Mouse (Mus musculus) embryonic facial prominence, embryonic 15.5 days (tissue): ENCODE data around the gene Upp2. TPM values are rescaled to one million over a fixed set of nuclear protein-coding genes. Genes with fewer than 3 reads are reported as not detected.

Experiments
- ATAC-seq: fragments of 200-750 bp; cut with Nextera tagmentation; 2 replicates; pipeline ENCODE4 v1.8.0; 2017; ENCODE audit warnings: low read depth, moderate TSS enrichment; ENCODE audit not compliant: insufficient number of reproducible peaks, low FRiP score, low TSS enrichment
- H3K27ac ChIP-seq: fragments of 300-500 bp; sonication (generic); replicated peaks from 2 replicates; pipeline ENCODE4 v1.5.1; 2015; ENCODE audit warnings: mild to moderate bottlenecking, inconsistent platforms
- H3K27me3 ChIP-seq: fragments of 300-500 bp; sonication (generic); 2 replicates; pipeline ENCODE4 v1.6.1; 2015; ENCODE audit warnings: inconsistent platforms
- H3K36me3 ChIP-seq: fragments of 300-500 bp; sonication (generic); 2 replicates; pipeline ENCODE4 v1.6.1; 2015; ENCODE audit warnings: mild to moderate bottlenecking, inconsistent platforms
- H3K4me1 ChIP-seq: fragments of 300-500 bp; sonication (generic); 2 replicates; pipeline ENCODE4 v1.6.1; 2015; ENCODE audit warnings: inconsistent platforms
- H3K4me2 ChIP-seq: fragments of 300-500 bp; sonication (generic); replicated peaks from 2 replicates; pipeline ENCODE4 v1.6.1; 2015; ENCODE audit warnings: mild to moderate bottlenecking, inconsistent platforms
- H3K4me3 ChIP-seq: fragments of 300-500 bp; sonication (generic); replicated peaks from 2 replicates; pipeline ENCODE4 v1.5.1; 2015; ENCODE audit warnings: mild to moderate bottlenecking, inconsistent platforms
- H3K9ac ChIP-seq: fragments of 300-500 bp; sonication (generic); 2 replicates; pipeline ENCODE4 v1.6.1; 2015; ENCODE audit warnings: inconsistent platforms
- H3K9me3 ChIP-seq: fragments of 300-500 bp; sonication (generic); replicated peaks from 2 replicates; pipeline ENCODE4 v1.6.1; 2016; ENCODE audit warnings: inconsistent platforms
- WGBS: fragments of 180-500 bp; shearing (Covaris S2); methylation state at CpG from one replicate; pipeline ENCODE4 v1.1.7; 2015; 5-methylcytosine and 5-hydroxymethylcytosine counted together
- polyA plus RNA-seq: library from polyadenylated mRNA; unstranded; fragments of >200 nt; fragmentation: Nextera tagmentation; extraction: Ambion mirVana; gene quantifications from 2 replicates; pipeline ENCODE4 v1.2.1, GENCODE M21; 2015

Gene Upp2
- polyA plus RNA-seq, 1 experiment from 2014 or later = 11.0 TPM

GRCm38 (mm10) chr2:58794489-58794888, 227.4 kb downstream of the Upp2 start:
- no peak for ATAC-seq
- WGBS = 86% methylated on average over 15 of the region's 15 CpGs

GRCm38 (mm10) chr2:58795432-58795831, 228.3 kb downstream of the Upp2 start:
- Histone ChIP-seq H3K36me3 (no peaks in the 10 kb centered on the region), H3K27me3 (no peaks in the 10 kb centered on the region), H3K4me3 (no peak overlapping the region), H3K27ac (no peak overlapping the region), H3K4me1 (peaks cover 8% of the 10 kb centered on the region; the same call in 1 of the 2 replicates), H3K4me2 (no peak overlapping the region), H3K9me3 (no peaks in the 10 kb centered on the region), H3K9ac (no peak overlapping the region)
- ATAC-seq = no peak
- 85% methylated on average over 5 of the region's 5 CpGs for WGBS

More at GRCm38 (mm10) chr2:58794489-58794888, 227.4 kb downstream of the Upp2 start:
- Histone ChIP-seq H3K4me2 (no peak overlapping the region), H3K27ac (no peak overlapping the region), H3K27me3 (no peaks in the 10 kb centered on the region), H3K9me3 (no peaks in the 10 kb centered on the region), H3K36me3 (no peaks in the 10 kb centered on the region), H3K4me3 (no peak overlapping the region), H3K4me1 (peaks cover 8% of the 10 kb centered on the region), H3K9ac (no peak overlapping the region)

GRCm38 (mm10) chr2:58797506-58797905, 230.4 kb downstream of the Upp2 start:
- Histone ChIP-seq H3K36me3 (no peaks in the 10 kb centered on the region), H3K4me2 (no peak overlapping the region), H3K27me3 (no peaks in the 10 kb centered on the region), H3K9me3 (no peaks in the 10 kb centered on the region), H3K4me1 (0 out of 2 replicates have a peak, but pooled peaks cover under 1% of the 10 kb centered on the region), H3K4me3 (no peak overlapping the region), H3K27ac (no peak overlapping the region), H3K9ac (no peak overlapping the region)
- WGBS = 69% methylated on average over 4 of the region's 4 CpGs
- no peak for ATAC-seq

- no peaks in the 10 kb centered on the region for H3K9me3 ChIP-seq
- H3K27ac ChIP-seq = no peak overlapping the region
- WGBS = 78% methylated on average over 9 of the region's 9 CpGs
- no peaks in the 10 kb centered on the region for H3K36me3 ChIP-seq
- no peak overlapping the region for H3K4me2 ChIP-seq
- no peak for ATAC-seq
- no peaks in the 10 kb centered on the region for H3K27me3 ChIP-seq
- H3K9ac ChIP-seq = no peak overlapping the region
- no peaks in the 10 kb centered on the region for H3K4me1 ChIP-seq
- H3K4me3 ChIP-seq = no peak overlapping the region
Observed at GRCm38 (mm10) chr2:58799126-58799525, 232.0 kb downstream of the Upp2 start.

- 89% methylated on average over 5 of the region's 5 CpGs for WGBS
- no peak overlapping the region for H3K4me3 ChIP-seq
- no peaks in the 10 kb centered on the region for H3K9me3 ChIP-seq
- H3K4me1 ChIP-seq = no peaks in the 10 kb centered on the region
- no peak overlapping the region for H3K4me2 ChIP-seq
- no peaks in the 10 kb centered on the region for H3K27me3 ChIP-seq
- no peaks in the 10 kb centered on the region for H3K36me3 ChIP-seq
- H3K27ac ChIP-seq = no peak overlapping the region
- H3K9ac ChIP-seq = no peak overlapping the region
- no peak for ATAC-seq
Observed at GRCm38 (mm10) chr2:58799623-58800022, 232.5 kb downstream of the Upp2 start.

GRCm38 (mm10) chr2:58812941-58813340, 245.8 kb downstream of the Upp2 start:
- 54% methylated on average over 2 of the region's 2 CpGs for whole genome bisulfite sequencing
- no peak for ATAC-seq
- no peak overlapping the region for H3K9ac ChIP-seq
- H3K9me3 ChIP-seq = no peaks in the 10 kb centered on the region
- H3K36me3 ChIP-seq = no peaks in the 10 kb centered on the region
- H3K4me3 ChIP-seq = no peak overlapping the region
- no peaks in the 10 kb centered on the region for H3K4me1 ChIP-seq
- H3K27me3 ChIP-seq = no peaks in the 10 kb centered on the region
- no peak overlapping the region for H3K4me2 ChIP-seq
- no peak overlapping the region for H3K27ac ChIP-seq

GRCm38 (mm10) chr2:58828910-58829600, 262.0 kb downstream of the Upp2 start:
- no peak overlapping the region for H3K4me3 ChIP-seq

GRCm38 (mm10) chr2:58829981-58830742, 263.1 kb downstream of the Upp2 start:
- H3K36me3 ChIP-seq = no peaks in the 10 kb centered on the region
- H3K4me3 ChIP-seq = no peak overlapping the region
- H3K9me3 ChIP-seq = no peaks in the 10 kb centered on the region
- peak; percentile 34; the same call in 1 of the 2 replicates for ATAC-seq
- H3K27me3 ChIP-seq = no peaks in the 10 kb centered on the region
- no peak overlapping the region for H3K9ac ChIP-seq
- H3K4me1 ChIP-seq = peaks cover 12% of the 10 kb centered on the region; the same call in 1 of the 2 replicates
- H3K4me2 ChIP-seq = no peak overlapping the region
- 36% methylated on average over 7 of the region's 7 CpGs for WGBS
- H3K27ac ChIP-seq = peak overlapping the region; percentile 58

More at GRCm38 (mm10) chr2:58828910-58829600, 262.0 kb downstream of the Upp2 start:
- H3K9me3 ChIP-seq = no peaks in the 10 kb centered on the region
- H3K27me3 ChIP-seq = no peaks in the 10 kb centered on the region
- H3K4me1 ChIP-seq = peaks cover 8% of the 10 kb centered on the region; the same call in 1 of the 2 replicates
- H3K36me3 ChIP-seq = no peaks in the 10 kb centered on the region
- H3K9ac ChIP-seq = no peak overlapping the region
- H3K4me2 ChIP-seq = no peak overlapping the region
- H3K27ac ChIP-seq = peak overlapping the region; percentile 58; the same call in 1 of the 2 replicates
- ATAC-seq = peak; percentile 60
- WGBS = 48% methylated on average over 3 of the region's 3 CpGs

GRCm38 (mm10) chr2:58832253-58832980, 265.3 kb downstream of the Upp2 start:
- H3K4me3 ChIP-seq = no peak overlapping the region
- no peak overlapping the region for H3K9ac ChIP-seq
- H3K4me2 ChIP-seq = no peak overlapping the region
- H3K27ac ChIP-seq = no peak overlapping the region
- no peaks in the 10 kb centered on the region for H3K36me3 ChIP-seq
- no peak for ATAC-seq
- WGBS = 87% methylated on average over 20 of the region's 20 CpGs
- no peaks in the 10 kb centered on the region for H3K9me3 ChIP-seq
- no peaks in the 10 kb centered on the region for H3K27me3 ChIP-seq
- peaks cover 17% of the 10 kb centered on the region; the same call in 1 of the 2 replicates for H3K4me1 ChIP-seq

GRCm38 (mm10) chr2:58841021-58841420, 273.9 kb downstream of the Upp2 start:
- Histone ChIP-seq H3K4me3 (no peak overlapping the region), H3K36me3 (no peaks in the 10 kb centered on the region), H3K9ac (no peak overlapping the region), H3K4me2 (no peak overlapping the region), H3K27me3 (no peaks in the 10 kb centered on the region), H3K9me3 (no peaks in the 10 kb centered on the region), H3K27ac (no peak overlapping the region), H3K4me1 (no peaks in the 10 kb centered on the region)
- WGBS = 84% methylated on average over 3 of the region's 3 CpGs
- ATAC-seq = no peak

GRCm38 (mm10) chr2:58842443-58842842, 275.3 kb downstream of the Upp2 start:
- no peak overlapping the region for H3K9ac ChIP-seq
- ATAC-seq = no peak
- no peaks in the 10 kb centered on the region for H3K9me3 ChIP-seq
- no peak overlapping the region for H3K4me2 ChIP-seq
- no peaks in the 10 kb centered on the region for H3K36me3 ChIP-seq
- no peak overlapping the region for H3K4me3 ChIP-seq
- no peak overlapping the region for H3K27ac ChIP-seq
- H3K4me1 ChIP-seq = no peaks in the 10 kb centered on the region
- 73% methylated on average over 4 of the region's 4 CpGs for WGBS
- no peaks in the 10 kb centered on the region for H3K27me3 ChIP-seq
